Mouse (Mus musculus) thymus, postnatal 4 days (tissue): ENCODE data around the gene Cldn19.

Experiments used
- DNase-seq: peaks from one replicate; pipeline ENCODE4 v3.0.0; 2021

Gene Cldn19

GRCm38 (mm10) chr4:119255351-119255750, at the start of gene Cldn19:
Cldn19 (plus strand) TSS chr4:119255414.
- DNase-seq = no peak

GRCm38 (mm10) chr4:119216667-119217066, 38.5 kb upstream of the Cldn19 start:
- no peak for DNase-seq

- DNase-seq = peak; percentile 23
These were observed 37.0 kb upstream of the Cldn19 start, which contains the start of gene Tmem269 for GRCm38 (mm10) chr4:119218169-119218568. Tmem269 (minus strand) TSS chr4:119218217.

DNA sequence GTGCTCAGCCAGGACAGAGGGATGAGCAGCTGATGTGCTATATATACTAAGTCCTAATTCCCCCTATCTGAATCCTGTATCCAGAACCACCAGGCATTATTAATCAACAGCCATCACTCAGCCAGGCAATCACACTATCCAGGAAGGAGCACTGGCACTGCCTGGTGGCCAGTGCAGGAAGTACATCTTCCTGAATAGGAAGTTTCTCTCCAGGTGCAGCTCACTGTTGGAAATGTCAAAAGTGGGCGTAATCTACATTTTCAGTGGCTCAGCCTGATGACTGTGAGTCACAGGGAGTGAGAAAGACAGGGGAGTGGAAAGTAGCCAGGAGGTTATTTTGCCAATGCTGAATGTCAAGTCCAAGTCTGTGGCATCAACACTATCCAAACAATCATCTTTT, 31.5 kb upstream of the Cldn19 start:
- peak; percentile 53 for DNase-seq

DNA sequence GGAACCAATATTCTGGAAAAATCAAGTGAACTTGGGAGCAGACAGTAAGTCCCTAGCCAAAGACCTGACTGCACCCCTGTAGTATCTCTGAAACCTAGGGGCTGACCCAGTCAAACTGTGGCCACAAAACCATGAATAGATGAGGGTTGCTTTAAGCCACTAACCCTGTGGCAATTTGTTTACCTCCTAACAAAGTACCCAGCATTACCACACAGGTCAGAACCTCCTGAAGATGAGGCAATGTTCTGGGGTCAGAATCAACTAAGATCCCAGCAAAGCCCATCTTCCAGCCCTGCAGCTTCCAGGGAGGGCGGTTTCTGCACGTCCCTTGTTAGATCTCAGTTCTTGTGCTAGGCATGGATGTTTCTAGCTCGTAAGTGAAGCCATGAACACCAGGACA, 30.7 kb upstream of the Cldn19 start:
- DNase-seq = no peak

GRCm38 (mm10) chr4:119225719-119226118, 29.5 kb upstream of the Cldn19 start:
- no peak for DNase-seq

GRCm38 (mm10) chr4:119226751-119227150, 28.5 kb upstream of the Cldn19 start:
- no peak for DNase-seq

DNA sequence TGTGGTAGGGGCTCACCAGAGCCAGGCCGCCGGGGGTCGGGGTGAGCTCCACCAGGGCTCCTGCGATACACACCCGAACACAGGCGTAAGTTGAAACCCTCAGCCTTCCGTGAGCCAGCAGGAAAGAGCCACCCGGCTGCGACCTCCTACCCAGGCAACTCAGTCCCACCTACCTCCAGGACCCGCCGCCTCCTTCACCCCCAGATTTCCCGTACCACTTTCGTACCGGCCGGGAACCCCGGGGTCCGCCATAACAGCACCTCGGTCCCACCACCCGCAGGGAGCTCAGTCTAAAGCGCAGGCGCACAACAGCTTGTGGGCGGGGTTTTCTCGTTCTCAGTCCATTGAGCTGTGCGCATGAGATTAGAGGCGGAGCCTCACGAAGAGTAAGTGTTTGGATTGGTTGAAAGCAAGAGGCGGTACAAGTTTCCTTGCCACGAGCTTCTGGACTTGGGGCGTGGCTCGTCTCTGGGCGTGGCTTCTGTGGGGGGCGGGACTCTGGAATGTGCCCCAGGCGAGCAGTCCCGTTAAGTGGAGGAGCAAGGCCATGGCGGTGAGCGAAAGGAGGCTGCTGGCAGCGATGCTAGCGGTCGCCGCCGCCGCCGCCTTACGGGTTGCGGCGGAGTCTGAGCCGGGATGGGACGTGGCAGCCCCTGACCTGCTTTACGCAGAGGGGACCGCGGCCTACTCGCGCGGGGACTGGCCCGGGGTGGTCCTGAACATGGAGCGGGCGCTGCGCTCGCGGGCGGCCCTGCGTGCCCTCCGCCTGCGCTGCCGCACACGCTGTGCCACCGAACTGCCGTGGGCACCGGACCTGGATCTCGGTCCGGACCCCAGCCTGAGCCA, 22.6 kb upstream of the Cldn19 start, which contains the start of the genes AU022252 and P3h1:
Gene AU022252 (minus strand): TSS at position 303 of the 846 bp plus-strand sequence.
Gene P3h1 (plus strand): TSS at position 506 of the 846 bp plus-strand sequence.
- DNase-seq = peak; percentile 99

GRCm38 (mm10) chr4:119233256-119233901, 21.8 kb upstream of the Cldn19 start:
- DNase-seq = no peak

GRCm38 (mm10) chr4:119234348-119234747, 20.9 kb upstream of the Cldn19 start:
- DNase-seq = no peak

- no peak for DNase-seq
These were observed 16.6 kb upstream of the Cldn19 start for GRCm38 (mm10) chr4:119238661-119239060.

DNA sequence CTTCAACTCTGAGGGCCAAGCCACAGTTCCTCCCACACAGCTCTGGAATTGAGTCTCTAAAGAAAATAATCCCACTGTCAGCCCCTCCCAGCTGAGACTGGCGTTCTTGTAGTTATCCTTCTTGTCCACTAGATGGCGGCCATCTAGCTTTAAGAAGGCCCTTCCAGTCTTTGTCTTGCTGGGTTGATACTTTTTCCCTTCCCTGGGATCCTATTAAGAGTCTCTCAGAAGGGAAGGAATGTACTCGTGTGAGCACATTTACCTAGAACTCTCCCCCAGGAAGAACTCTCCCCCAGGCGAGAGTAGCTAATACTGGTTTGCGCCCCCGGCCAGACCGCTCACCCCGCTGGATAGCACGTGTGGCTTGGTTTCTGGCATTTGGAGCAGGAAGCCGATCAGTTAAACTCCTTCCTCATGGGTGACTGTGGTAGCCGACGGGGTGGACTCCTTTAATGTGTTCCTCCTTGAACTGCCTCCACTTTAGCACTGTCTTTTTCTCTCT, 16.0 kb upstream of the Cldn19 start:
- peak; percentile 41 for DNase-seq

DNA sequence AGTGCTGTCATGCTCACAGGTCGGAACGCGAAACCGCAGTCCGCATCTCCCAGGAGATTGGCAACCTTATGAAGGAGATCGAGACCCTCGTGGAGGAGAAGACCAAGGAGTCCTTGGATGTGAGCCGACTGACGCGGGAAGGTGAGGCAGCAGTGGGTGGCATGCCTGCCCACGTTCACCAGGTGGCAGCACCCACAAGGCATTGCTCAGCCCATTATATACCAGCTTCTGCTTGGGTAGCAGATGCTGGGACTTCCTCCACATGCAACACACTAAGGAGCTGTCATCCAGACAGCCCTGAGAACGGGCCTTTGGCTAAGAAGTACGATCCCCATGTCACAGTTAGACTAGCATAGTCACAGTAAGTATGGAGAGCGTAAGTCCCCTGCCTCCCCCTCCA, 13.6 kb upstream of the Cldn19 start:
- DNase-seq = peak; percentile 79

DNA sequence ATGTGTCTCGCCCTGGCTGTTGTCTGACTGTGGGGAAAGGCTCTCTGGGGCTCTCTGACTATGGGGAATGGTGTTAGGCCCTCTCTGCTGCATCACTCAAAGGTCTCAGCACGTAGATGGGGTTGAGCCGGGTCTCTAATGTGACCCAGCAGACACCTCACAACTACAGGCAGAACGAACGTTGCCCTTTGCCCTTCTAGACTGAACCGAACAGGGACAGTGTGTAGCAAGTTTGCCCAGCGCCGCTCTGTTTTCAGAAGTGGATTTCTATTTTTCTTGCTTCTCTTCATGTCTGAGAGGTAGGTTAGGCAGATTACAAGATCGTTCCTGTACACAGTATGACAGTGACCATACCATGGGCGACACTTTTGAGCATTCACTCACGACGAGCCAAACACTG, 12.6 kb upstream of the Cldn19 start:
- DNase-seq = no peak

GRCm38 (mm10) chr4:119244468-119245240, 10.6 kb upstream of the Cldn19 start:
- DNase-seq = no peak

GRCm38 (mm10) chr4:119245556-119245955, 9.7 kb upstream of the Cldn19 start:
- no peak for DNase-seq

- DNase-seq = no peak
These were observed 9.3 kb upstream of the Cldn19 start for GRCm38 (mm10) chr4:119245961-119246360.

DNA sequence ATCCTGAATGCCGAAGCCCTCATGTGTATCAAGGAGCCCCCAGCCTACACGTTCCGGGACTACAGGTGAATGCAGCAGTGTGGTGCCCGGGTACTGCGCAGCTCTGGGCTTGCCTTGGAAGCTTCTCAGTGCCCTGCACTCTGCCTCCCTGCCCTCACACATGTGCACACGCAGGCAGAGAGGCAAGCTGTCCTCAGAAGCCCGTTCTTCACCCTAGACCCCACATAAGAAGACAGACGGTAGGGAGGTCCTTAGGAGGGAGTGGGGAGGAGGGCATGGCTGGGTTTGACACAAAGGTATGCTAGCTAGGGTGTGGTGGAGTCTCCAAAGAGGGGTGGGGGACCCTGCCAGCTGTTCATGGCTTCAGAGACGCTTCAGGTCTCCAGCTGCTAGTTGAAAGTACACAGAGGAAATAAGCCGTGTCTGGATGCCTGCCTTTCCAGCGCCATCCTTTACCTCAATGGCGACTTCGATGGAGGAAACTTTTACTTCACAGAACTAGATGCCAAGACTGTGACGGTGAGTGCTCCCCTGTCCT, 8.5 kb upstream of the Cldn19 start:
- DNase-seq = peak; percentile 55

DNA sequence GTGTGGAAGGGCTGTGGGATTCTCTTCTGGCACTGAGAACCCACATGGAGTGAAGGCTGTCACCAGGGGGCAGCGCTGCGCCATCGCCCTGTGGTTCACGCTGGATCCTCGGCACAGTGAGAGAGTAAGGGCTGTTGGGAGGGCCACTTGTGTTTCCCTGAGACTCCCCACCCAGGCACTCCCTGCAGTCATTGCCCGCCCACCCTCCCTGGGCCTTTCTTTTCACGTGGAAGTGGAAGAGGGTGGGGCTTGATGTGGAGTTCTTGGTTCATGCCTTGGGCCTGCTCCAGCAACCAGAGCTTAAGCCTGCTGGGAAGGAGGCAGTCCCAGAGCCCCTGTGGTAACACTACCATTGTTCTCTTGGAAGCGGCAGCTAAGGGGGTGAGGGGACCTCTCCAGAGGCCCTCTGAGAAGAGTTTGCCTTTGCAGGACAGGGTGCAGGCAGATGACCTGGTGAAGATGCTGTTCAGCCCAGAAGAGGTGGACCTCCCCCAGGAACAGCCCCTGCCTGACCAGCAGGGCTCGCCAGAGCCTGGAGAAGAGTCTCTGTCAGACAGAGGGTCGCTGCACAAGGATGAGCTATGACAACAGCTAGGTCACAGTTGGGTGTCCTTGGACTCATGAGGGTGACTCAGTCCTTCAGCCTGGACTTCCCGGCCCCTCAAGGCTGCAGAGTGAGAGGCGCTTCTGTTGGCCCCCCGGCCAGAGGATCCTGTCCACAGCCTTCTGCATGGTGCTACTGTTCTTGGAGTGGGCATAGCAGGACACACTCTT, 7.6 kb upstream of the Cldn19 start:
- peak; percentile 93 for DNase-seq

DNA sequence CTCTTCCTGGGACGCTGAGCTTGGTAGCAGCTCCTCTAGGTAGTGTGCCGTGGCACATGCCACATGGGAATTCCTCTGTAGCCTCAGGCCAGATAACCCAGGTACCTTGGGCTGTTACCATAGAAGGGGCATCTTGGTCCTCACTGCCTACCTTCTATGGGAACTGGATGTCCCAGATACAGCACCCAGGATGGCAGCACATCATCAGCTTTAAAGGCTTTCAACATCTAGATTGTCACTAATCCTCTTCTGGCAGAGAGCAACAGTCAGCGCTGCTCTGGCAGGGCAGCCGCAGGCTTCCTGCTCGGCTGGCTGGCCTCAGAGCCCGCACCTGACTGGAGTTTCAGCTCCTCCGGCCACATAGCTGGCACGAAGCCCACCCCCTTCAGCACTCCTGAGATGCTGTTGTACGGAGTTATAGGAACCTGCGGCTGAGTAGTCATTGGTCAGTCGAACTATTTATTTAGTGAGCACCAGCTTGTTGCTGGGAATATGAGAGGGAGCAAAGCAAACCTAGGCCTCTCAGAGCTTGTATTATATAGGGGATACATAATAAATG, 6.7 kb upstream of the Cldn19 start:
- no peak for DNase-seq

DNA sequence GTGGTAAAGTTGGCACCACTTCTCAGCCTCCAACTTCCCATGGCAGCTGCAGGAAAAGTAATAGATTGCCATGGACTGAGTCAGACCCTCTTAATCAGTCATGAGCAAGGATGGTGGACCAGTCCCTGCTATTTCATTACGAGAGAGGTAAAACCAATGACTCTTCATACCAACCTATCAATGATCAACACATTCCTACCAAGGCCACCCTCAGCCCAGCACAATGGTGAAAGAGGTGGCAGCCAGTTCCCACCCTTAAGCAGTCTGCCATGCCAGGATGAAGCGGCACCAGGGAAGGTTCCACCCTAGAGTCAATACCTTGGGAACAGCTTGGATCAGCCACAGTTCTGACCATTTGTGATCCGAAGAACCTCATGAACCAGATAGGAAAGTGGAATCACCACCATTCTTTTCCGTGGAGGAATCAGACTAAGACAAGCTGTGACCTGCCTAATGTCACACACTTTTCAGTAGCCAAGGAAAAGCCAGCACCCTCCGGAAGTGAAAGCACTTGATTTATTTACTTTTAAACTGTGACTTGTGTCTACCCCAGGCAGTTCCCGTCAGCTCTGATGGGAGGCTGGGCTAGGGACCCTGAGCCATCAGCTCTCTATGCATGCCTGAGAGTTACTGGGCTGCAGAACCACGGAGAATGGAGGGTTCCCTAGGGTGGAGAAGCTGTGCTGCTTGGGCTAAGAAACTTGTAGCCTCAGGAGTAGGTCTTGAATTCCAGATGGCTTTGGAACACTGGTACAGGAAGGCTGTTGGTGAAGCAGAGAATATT, 3.0 kb upstream of the Cldn19 start:
- DNase-seq = no peak
